Mouse (Mus musculus) megakaryocyte, embryonic 14.5 days (primary cell): ENCODE measurements around the gene Atoh7. TPM values are rescaled to one million over a fixed set of nuclear protein-coding genes. Genes with fewer than 3 reads are reported as not detected.
A peak's percentile ranks its signal among the peaks of the same experiment; 100 is the strongest.

ENCODE experiments used
- H3K27me3 ChIP-seq: replicated peaks from 2 replicates; pipeline ENCODE3; 2012; ENCODE audit warnings: inconsistent platforms
- H3K36me3 ChIP-seq: replicated peaks from 2 replicates; pipeline ENCODE3; 2012; ENCODE audit warnings: low read length, inconsistent platforms, mixed read lengths
- H3K4me1 ChIP-seq: 2 replicates; pipeline ENCODE4 v1.6.1; 2012; ENCODE audit warnings: inconsistent platforms
- H3K4me3 ChIP-seq: replicated peaks from 2 replicates; pipeline ENCODE3; 2012; ENCODE audit warnings: moderate library complexity, mild to moderate bottlenecking, inconsistent platforms
- H3K9me3 ChIP-seq: 2 replicates; pipeline ENCODE4 v1.6.1; 2012; ENCODE audit warnings: inconsistent platforms
- FLI1 ChIP-seq: IDR thresholded peaks from 2 replicates; pipeline ENCODE4 v1.6.1; 2012; ENCODE audit warnings: low read length, inconsistent platforms, mixed read lengths
- GATA1 ChIP-seq: IDR thresholded peaks from 3 replicates; pipeline ENCODE4 v1.6.1; 2012; ENCODE audit warnings: mixed read lengths, low read length, inconsistent platforms, borderline replicate concordance
- polyA plus RNA-seq: library from polyadenylated mRNA; stranded (reverse); fragments of >175 nt; gene quantifications from 2 replicates; pipeline ENCODE4 v1.2.3, GENCODE M21; 2012; ENCODE audit warnings: low replicate concordance; ENCODE audit not compliant: insufficient read depth

Gene Atoh7
- polyA plus RNA-seq, 1 experiment = not detected

GRCm38 (mm10) chr10:63098191-63098590 lies 1.3 kb upstream of the Atoh7 start:
- Histone ChIP-seq H3K36me3 (no peaks in the 10 kb centered on the region), H3K9me3 (0 out of 2 replicates have a peak, but pooled peaks cover 3% of the 10 kb centered on the region), H3K4me3 (no peak overlapping the region), H3K4me1 (peaks cover 16% of the 10 kb centered on the region), H3K27me3 (peaks cover 61% of the 10 kb centered on the region)
- TF ChIP-seq FLI1 (no peak), GATA1 (no peak)

GRCm38 (mm10) chr10:63099941-63100562 lies 601 bp downstream of the Atoh7 start:
- Histone ChIP-seq H3K36me3 (no peaks in the 10 kb centered on the region), H3K9me3 (0 out of 2 replicates have a peak, but pooled peaks cover 3% of the 10 kb centered on the region), H3K4me3 (peak overlapping the region; percentile 91), H3K4me1 (peaks cover 13% of the 10 kb centered on the region), H3K27me3 (peaks cover 55% of the 10 kb centered on the region)
- TF ChIP-seq FLI1 (no peak), GATA1 (no peak)

DNA sequence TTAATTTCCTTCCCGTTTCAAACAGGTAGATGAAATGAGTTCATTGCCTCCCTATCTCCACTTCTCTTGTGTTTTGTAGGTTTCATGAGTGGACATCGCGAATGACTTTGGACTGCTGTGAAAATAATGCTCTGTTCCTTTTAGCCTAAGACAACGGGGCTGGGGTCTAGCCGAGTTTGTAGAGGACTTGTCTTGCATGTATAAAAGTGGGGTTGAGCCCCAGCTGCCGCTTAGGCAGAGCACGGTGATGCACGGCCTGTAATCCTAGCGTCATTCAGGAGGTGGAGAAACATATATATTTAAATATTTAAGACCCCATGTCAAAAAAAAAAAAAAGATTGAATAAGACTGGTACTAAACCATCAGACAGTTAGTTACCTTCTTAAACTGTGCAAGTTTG lies 1.2 kb downstream of the Atoh7 start:
- peaks cover 51% of the 10 kb centered on the region for H3K27me3 ChIP-seq
- H3K4me3 ChIP-seq = peak overlapping the region; percentile 91
- peaks cover 13% of the 10 kb centered on the region for H3K4me1 ChIP-seq
- TF ChIP-seq FLI1 = no peak
- TF ChIP-seq GATA1 = no peak
- 0 out of 2 replicates have a peak, but pooled peaks cover 3% of the 10 kb centered on the region for H3K9me3 ChIP-seq
- H3K36me3 ChIP-seq = no peaks in the 10 kb centered on the region

DNA sequence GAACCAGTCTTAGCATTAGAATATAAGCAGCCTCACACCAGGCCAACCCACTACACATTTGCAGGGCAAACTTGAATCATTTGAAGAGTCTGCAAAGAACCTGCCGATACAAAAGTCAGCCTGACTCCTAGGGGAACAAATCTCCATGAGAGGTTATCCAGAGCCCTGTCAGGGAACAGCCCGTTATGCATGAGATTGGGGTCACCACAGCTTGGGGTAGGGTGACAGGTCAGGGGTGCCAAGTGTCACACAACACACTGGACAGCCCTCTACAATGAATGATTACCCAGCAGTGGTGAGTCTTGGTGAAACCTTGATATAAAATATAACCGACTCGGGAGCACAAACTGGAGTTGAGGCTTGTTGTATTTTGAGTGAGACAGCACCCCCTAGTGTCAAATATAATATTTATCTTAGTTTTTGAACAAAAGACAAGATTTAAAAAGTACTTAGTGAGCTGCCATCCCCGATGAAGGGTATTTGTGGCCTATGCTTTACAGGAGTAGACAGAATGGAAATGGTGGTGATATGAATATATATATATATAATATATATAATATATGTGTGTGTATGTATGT lies 13.7 kb downstream of the Atoh7 start:
- peaks cover 13% of the 10 kb centered on the region for H3K9me3 ChIP-seq
- H3K4me1 ChIP-seq = 0 out of 2 replicates have a peak, but pooled peaks cover 7% of the 10 kb centered on the region
- H3K27me3 ChIP-seq = peaks cover 2% of the 10 kb centered on the region
- TF ChIP-seq FLI1 (no peak), GATA1 (no peak)
- H3K36me3 ChIP-seq = no peaks in the 10 kb centered on the region
- peak overlapping the region; percentile 75 for H3K4me3 ChIP-seq

DNA sequence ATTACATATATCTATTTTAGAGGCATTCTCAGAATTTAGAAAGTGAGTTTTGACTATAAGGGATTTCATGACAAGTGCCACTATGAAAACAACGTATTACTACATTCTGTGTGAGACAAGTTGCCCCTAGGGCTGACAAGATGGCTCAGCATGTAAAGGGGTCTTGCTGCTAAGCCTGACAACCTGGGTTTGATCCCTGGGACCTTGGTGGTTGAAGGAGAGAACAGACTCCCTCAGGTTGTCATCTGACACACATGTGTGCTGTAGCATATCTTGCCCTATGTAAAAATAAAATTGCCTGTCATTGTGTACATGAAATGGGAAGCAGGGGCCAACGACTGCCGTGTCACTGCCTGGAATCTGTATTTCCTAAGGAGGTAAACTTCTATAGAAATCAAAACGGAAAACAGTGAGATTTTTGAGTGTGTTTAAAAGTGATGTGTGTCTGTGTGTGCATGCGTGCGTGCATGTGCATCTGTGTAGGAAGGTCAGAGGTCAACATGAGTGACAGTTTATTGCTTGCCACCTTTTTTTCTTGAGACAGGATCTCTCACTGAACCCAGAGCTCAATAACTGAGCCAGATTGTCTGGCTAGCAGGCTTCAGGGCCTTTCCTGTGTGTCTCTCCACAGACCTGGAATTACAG lies 14.4 kb downstream of the Atoh7 start:
- no peak for TF ChIP-seq FLI1
- TF ChIP-seq GATA1 = no peak
- Histone ChIP-seq H3K36me3 (no peaks in the 10 kb centered on the region), H3K9me3 (peaks cover 13% of the 10 kb centered on the region), H3K4me3 (no peak overlapping the region), H3K27me3 (peaks cover 2% of the 10 kb centered on the region), H3K4me1 (0 out of 2 replicates have a peak, but pooled peaks cover 7% of the 10 kb centered on the region)

GRCm38 (mm10) chr10:63115881-63116280 lies 16.4 kb downstream of the Atoh7 start:
- peaks cover 6% of the 10 kb centered on the region for H3K27me3 ChIP-seq
- H3K36me3 ChIP-seq = no peaks in the 10 kb centered on the region
- TF ChIP-seq FLI1 = no peak
- no peak for TF ChIP-seq GATA1
- H3K4me1 ChIP-seq = 0 out of 2 replicates have a peak, but pooled peaks cover 7% of the 10 kb centered on the region
- peaks cover 13% of the 10 kb centered on the region for H3K9me3 ChIP-seq
- no peak overlapping the region for H3K4me3 ChIP-seq

DNA sequence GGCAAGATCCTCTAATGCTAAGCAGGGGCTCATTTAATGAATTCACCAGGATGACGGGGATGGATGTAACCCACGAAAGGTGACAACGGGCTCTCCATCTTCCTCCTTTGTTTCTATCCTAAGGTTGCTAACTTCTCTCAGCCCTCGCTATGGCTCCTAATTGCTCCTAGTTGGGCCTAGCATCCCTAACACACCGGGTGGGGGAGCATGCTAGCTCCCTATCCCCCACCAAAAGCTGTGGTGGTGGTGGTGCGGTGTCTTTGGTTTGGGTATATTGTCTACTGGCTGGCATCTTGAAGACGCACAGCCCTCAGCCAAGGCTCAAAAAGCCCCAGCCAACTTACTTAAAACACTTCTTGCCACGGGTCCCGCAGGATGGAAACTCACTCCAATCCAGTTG lies 16.9 kb downstream of the Atoh7 start:
- Histone ChIP-seq H3K36me3 (no peaks in the 10 kb centered on the region), H3K9me3 (peaks cover 13% of the 10 kb centered on the region), H3K27me3 (peaks cover 6% of the 10 kb centered on the region), H3K4me1 (0 out of 2 replicates have a peak, but pooled peaks cover 7% of the 10 kb centered on the region), H3K4me3 (no peak overlapping the region)
- no peak for TF ChIP-seq FLI1
- TF ChIP-seq GATA1 = no peak

DNA sequence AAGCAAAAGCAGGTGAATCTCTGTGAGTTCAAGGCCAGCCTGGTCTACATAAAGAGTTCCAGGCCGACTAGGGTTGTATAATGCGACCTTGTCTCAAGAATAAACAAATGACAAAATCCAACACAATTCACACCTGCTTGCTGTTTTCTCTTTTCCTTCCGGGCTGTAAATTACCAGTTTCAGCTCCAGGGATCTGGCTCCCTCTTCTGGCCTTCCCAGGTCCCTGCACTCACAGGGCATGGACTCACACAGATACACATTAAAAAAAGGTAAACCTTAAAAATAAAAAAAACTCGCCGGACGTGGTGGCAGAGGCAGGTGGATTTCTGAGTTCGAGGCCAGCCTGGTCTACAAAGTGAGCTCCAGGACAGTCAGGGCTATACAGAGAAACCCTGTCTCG lies 18.1 kb downstream of the Atoh7 start:
- no peaks in the 10 kb centered on the region for H3K36me3 ChIP-seq
- no peak for TF ChIP-seq FLI1
- TF ChIP-seq GATA1 = no peak
- H3K27me3 ChIP-seq = peaks cover 3% of the 10 kb centered on the region
- 0 out of 2 replicates have a peak, but pooled peaks cover 7% of the 10 kb centered on the region for H3K4me1 ChIP-seq
- peaks cover 13% of the 10 kb centered on the region for H3K9me3 ChIP-seq
- no peak overlapping the region for H3K4me3 ChIP-seq

DNA sequence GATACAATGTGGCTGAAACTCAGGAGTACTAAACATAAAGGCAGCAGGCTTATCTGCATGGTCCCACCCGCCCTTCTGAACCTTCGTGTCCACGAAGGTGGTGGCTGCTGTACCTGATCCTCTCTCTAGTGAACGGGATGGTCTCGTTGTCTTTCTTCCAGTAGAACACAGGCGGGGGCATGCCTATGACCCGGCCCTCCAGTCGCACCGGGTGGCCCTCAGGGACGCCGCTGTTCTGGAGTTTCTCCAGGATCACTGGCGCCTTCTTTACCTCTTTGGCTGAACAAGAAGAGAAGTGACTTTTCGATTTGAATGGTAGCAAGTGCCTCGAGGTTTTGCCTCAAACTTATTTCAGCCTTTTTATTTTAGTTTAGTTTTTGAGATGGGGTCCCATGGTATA lies 20.5 kb downstream of the Atoh7 start:
- Histone ChIP-seq H3K36me3 (no peaks in the 10 kb centered on the region), H3K9me3 (peaks cover 13% of the 10 kb centered on the region), H3K4me1 (no peaks in the 10 kb centered on the region), H3K4me3 (no peak overlapping the region), H3K27me3 (peaks cover 3% of the 10 kb centered on the region)
- TF ChIP-seq GATA1 (no peak), FLI1 (no peak)

- Histone ChIP-seq H3K9me3 (peaks cover 7% of the 10 kb centered on the region), H3K4me3 (no peak overlapping the region), H3K4me1 (no peaks in the 10 kb centered on the region), H3K36me3 (no peaks in the 10 kb centered on the region), H3K27me3 (peaks cover 3% of the 10 kb centered on the region)
- TF ChIP-seq GATA1 = no peak
- TF ChIP-seq FLI1 = no peak
Observed at GRCm38 (mm10) chr10:63121961-63122360, 22.5 kb downstream of the Atoh7 start.

GRCm38 (mm10) chr10:63122516-63122915 lies 23.1 kb downstream of the Atoh7 start:
- H3K4me3 ChIP-seq = no peak overlapping the region
- H3K27me3 ChIP-seq = peaks cover 7% of the 10 kb centered on the region
- H3K4me1 ChIP-seq = no peaks in the 10 kb centered on the region
- TF ChIP-seq FLI1 (no peak), GATA1 (no peak)
- H3K36me3 ChIP-seq = no peaks in the 10 kb centered on the region
- H3K9me3 ChIP-seq = peaks cover 8% of the 10 kb centered on the region
